Mouse (Mus musculus): Measurements from ENCODE around the gene Olfr215. TPM values are rescaled to one million over a fixed set of nuclear protein-coding genes. Genes with fewer than 3 reads are reported as not detected.
"Not testable (repeated sequence)": the region's sequence is repeated elsewhere in the genome, so short reads cannot be mapped to it uniquely, and the experiment has no call there.

Olfr215 gene
- total and polyA plus RNA-seq, 2 experiments from 2014 or later, result not detected

DNA sequence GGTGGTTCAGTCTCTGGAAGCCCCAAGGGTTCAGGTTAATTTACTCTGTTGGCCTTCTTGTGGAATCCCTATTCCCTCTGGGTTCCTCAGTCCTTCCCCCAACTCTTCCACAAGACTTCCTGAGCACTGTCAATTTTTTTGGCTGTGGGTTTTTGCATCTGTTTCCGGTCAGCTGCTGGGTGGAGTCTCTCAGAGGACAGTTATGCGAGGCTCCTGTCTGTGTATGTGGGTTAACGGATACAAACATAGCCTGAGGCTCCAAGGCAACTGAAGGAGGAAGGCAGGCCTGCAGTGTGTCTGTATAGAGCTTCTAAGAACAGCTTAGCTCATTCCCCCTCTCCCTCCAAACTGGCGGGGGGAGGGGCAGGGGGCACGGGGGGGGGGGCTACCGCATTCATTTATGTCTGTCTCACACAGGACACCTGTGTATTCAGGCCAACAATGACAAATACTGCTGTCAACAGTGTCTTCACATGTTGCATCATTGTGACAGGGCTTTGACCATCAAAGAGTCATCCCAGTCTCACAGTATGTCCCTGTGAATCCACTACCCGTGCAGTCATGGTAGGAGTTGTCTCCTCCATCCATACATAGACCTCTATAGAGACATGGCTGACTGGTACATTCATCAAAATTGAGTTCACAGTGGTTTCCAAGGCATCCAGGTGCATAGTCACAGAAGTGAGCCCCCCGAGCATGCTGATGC, 37.5 kb upstream of the Olfr215 start:
- Histone ChIP-seq H3K9me3 (ENCODE audit: low read length) (no peaks in the 10 kb centered on the region), H3K4me2 (ENCODE audit: low read depth, low read length) (no peak overlapping the region), H3K4me3 (ENCODE audit: low read length) (no peak overlapping the region), H3K4me1 (ENCODE audit: insufficient read depth, low read length) (no peaks in the 10 kb centered on the region), H3K27ac (no peak overlapping the region), H3K36me3 (ENCODE audit: insufficient read depth, low read length) (peaks cover 4% of the 10 kb centered on the region; the same call in 1 of the 2 replicates), H3K27me3 (ENCODE audit: insufficient read depth, low read length) (no peaks in the 10 kb centered on the region), H3K9ac (replicated peaks; ENCODE audit: low read length) (no peak overlapping the region)
- no peak for DNase-seq (ENCODE audit: low spot score)
- no peak for ATAC-seq
- 66% methylated on average over 8 of the region's 8 CpGs for WGBS
- no peak for TF ChIP-seq CTCF (IDR thresholded peaks at IDR 0.05; ENCODE audit: low read depth)

DNA sequence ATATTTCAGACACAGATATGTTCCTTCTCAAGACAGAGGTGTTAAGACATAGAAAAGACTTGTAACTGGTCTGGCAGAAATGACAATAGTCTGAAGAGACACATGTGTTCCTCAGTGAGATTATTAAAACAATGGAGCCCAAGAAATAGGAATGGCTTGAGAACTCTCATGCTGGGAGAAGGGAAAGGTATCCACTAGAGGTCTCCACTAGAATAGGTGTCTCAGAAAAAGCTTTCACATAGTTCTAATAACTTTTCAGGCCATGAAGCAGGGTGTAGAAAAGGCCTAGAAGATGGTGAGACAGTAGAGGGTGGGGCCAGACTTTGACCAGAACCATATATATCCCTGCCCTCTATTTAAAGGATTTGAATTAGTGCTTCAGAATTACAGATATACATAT, 34.1 kb upstream of the Olfr215 start:
- Histone ChIP-seq H3K4me2 (ENCODE audit: low read depth, low read length) (no peak overlapping the region), H3K9ac (replicated peaks; ENCODE audit: low read length) (no peak overlapping the region), H3K27ac (no peak overlapping the region), H3K4me3 (ENCODE audit: low read length) (no peak overlapping the region), H3K4me1 (ENCODE audit: insufficient read depth, low read length) (no peaks in the 10 kb centered on the region), H3K36me3 (ENCODE audit: insufficient read depth, low read length) (no peaks in the 10 kb centered on the region), H3K27me3 (ENCODE audit: insufficient read depth, low read length) (no peaks in the 10 kb centered on the region), H3K9me3 (ENCODE audit: low read length) (no peaks in the 10 kb centered on the region)
- DNase-seq (ENCODE audit: low spot score), result no peak
- ATAC-seq, result no peak
- no peak for TF ChIP-seq CTCF (IDR thresholded peaks at IDR 0.05; ENCODE audit: low read depth)

DNA sequence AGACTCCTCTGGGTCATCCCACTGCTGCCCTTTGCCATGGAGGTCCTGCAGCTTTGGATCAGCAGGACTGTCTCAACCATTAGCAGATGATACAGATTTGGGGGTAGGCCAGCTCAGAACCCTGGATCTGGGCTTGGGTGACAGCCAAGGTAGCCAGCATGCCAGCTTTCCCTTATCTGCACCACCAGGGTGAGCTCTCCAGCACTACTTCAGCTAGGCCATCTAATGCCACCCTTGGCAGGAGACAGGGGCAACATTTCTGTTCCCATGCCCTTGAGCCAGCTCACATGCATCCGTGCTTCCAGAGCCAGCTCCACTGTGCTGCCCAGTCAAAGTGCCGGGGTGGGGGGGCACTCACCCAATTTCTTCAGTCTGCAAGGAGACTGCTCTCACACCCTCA, 31.7 kb upstream of the Olfr215 start:
- Histone ChIP-seq H3K36me3 (ENCODE audit: insufficient read depth, low read length) (no peaks in the 10 kb centered on the region), H3K9me3 (ENCODE audit: low read length) (no peaks in the 10 kb centered on the region), H3K27ac (no peak overlapping the region), H3K4me2 (ENCODE audit: low read depth, low read length) (no peak overlapping the region), H3K9ac (replicated peaks; ENCODE audit: low read length) (no peak overlapping the region), H3K4me3 (ENCODE audit: low read length) (no peak overlapping the region), H3K27me3 (ENCODE audit: insufficient read depth, low read length) (no peaks in the 10 kb centered on the region), H3K4me1 (ENCODE audit: insufficient read depth, low read length) (no peaks in the 10 kb centered on the region)
- ATAC-seq, result no peak
- no peak for DNase-seq (ENCODE audit: low spot score)
- no peak for TF ChIP-seq CTCF (IDR thresholded peaks at IDR 0.05; ENCODE audit: low read depth)
- WGBS, result 96% methylated on average over 2 of the region's 2 CpGs

DNA sequence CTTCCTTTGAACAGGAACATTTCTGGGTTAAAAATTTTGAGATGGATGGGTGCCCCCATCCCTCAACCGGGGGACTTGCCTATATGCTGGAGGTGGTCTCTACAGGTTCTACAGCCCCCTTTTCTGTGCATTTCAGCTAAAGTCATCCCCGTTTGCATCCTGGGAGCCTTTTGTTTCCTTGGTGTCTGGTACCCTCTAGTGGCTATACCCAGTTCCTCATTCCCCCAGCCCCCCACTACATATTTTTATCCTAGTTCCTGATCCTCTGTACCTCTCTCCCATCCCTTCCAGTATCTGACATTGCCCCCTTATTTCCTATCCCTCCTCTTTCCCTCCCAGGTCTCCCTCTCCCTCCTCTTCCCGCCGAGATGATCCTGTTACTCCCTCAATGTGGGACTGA, 23.2 kb upstream of the Olfr215 start:
- peak; percentile 43 for TF ChIP-seq CTCF (IDR thresholded peaks at IDR 0.05; ENCODE audit: low read depth)
- H3K27me3 ChIP-seq (ENCODE audit: insufficient read depth, low read length), result no peaks in the 10 kb centered on the region
- ATAC-seq, result no peak
- H3K4me2 ChIP-seq (ENCODE audit: low read depth, low read length), result no peak overlapping the region
- no peak overlapping the region for H3K27ac ChIP-seq
- no peak for DNase-seq (ENCODE audit: low spot score)
- H3K36me3 ChIP-seq (ENCODE audit: insufficient read depth, low read length), result no peaks in the 10 kb centered on the region
- H3K4me1 ChIP-seq (ENCODE audit: insufficient read depth, low read length), result no peaks in the 10 kb centered on the region
- WGBS, result 49% methylated on average over 4 of the region's 4 CpGs
- no peak overlapping the region for H3K4me3 ChIP-seq (ENCODE audit: low read length)
- H3K9me3 ChIP-seq (ENCODE audit: low read length), result no peaks in the 10 kb centered on the region
- no peak overlapping the region for H3K9ac ChIP-seq (replicated peaks; ENCODE audit: low read length)

DNA sequence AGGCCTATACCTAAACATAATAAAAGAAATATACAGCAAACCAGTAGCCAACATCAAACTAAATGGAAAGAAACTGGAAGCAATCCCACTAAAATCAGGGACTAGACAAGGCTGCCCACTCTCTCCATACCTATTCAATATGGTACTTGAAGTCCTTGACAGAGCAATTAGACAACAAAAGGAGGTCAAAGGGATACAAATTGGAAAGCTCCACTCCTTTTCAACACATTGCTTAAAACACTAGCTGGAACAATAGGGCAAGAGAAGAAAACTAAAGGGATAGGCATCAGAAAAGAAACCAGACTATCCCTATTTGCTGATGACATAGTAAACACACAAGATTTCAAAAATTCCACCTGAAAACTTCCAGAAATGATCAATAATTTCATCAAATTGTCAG, 17.0 kb upstream of the Olfr215 start:
- not testable (repeated sequence) for H3K36me3 ChIP-seq (ENCODE audit: insufficient read depth, low read length); H3K27me3 ChIP-seq (ENCODE audit: insufficient read depth, low read length); DNase-seq (ENCODE audit: low spot score); H3K4me3 ChIP-seq (ENCODE audit: low read length); H3K27ac ChIP-seq; ATAC-seq; H3K4me2 ChIP-seq (ENCODE audit: low read depth, low read length); H3K9ac ChIP-seq (replicated peaks; ENCODE audit: low read length); H3K9me3 ChIP-seq (ENCODE audit: low read length); H3K4me1 ChIP-seq (ENCODE audit: insufficient read depth, low read length)

DNA sequence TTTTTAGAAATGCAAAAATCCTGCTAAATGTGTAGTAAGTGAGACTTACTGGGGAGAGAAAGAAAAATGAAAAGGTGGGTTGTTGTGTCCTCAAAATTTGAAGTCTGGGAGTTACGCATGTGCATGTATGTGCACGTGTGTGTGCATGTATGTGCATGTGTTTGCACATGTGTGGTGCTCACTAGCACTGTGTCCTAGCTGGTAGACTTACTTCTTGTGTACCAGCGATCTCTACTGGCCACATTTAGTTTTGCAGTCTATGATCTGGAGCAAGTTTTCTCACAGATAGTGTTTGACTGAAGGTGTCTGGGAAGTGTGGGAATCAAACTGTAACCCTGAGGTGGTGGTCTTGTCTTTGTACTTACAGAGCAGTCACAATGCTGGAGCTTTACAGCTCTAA, 14.2 kb downstream of the Olfr215 start:
- H3K9me3 ChIP-seq (ENCODE audit: low read length), result no peaks in the 10 kb centered on the region

DNA sequence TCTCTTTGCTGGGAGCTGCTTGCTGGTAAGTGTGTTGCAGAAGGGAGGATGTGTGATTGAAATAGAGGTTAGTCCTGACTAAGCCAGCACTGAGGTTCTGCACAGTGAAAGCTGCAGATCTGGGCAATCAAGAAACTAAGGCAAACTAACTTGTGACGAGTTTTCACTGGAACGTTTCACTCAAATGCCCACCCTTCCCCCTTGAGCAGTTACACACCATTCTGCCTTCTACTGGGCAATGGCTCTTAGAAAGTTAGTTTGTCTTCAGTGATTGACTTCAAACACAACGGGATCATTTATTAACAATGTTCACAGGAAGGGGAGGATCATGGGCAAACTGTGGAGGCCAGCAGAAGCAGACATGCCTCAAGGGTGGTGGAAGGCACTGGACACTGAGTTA, 29.0 kb downstream of the Olfr215 start:
- DNase-seq (ENCODE audit: low spot score) (no peak), ATAC-seq (no peak)
- Histone ChIP-seq H3K4me3 (ENCODE audit: low read length) (no peak overlapping the region), H3K9me3 (ENCODE audit: low read length) (no peaks in the 10 kb centered on the region), H3K27ac (no peak overlapping the region), H3K27me3 (ENCODE audit: insufficient read depth, low read length) (no peaks in the 10 kb centered on the region), H3K36me3 (ENCODE audit: insufficient read depth, low read length) (no peaks in the 10 kb centered on the region), H3K4me2 (ENCODE audit: low read depth, low read length) (no peak overlapping the region), H3K4me1 (ENCODE audit: insufficient read depth, low read length) (no peaks in the 10 kb centered on the region), H3K9ac (replicated peaks; ENCODE audit: low read length) (no peak overlapping the region)
- 67% methylated on average over 3 of the region's 3 CpGs for WGBS
- TF ChIP-seq CTCF (IDR thresholded peaks at IDR 0.05; ENCODE audit: low read depth), result no peak

More for the DNA sequence above, 14.2 kb downstream of the Olfr215 start:
- Histone ChIP-seq H3K36me3 (ENCODE audit: insufficient read depth, low read length) (no peaks in the 10 kb centered on the region), H3K4me2 (ENCODE audit: low read depth, low read length) (no peak overlapping the region), H3K4me3 (ENCODE audit: low read length) (no peak overlapping the region), H3K27me3 (ENCODE audit: insufficient read depth, low read length) (no peaks in the 10 kb centered on the region), H3K4me1 (ENCODE audit: insufficient read depth, low read length) (no peaks in the 10 kb centered on the region), H3K27ac (no peak overlapping the region), H3K9ac (replicated peaks; ENCODE audit: low read length) (no peak overlapping the region)
- peak; percentile 83 for TF ChIP-seq CTCF (IDR thresholded peaks at IDR 0.05; ENCODE audit: low read depth)
- DNase-seq (ENCODE audit: low spot score) (peak; percentile 72), ATAC-seq (no peak)
- 24% methylated on average over 3 of the region's 3 CpGs for WGBS

Data from hindbrain, postnatal 0 days (tissue).